Mouse (Mus musculus) stomach, postnatal 0 days (tissue): ENCODE measurements at regions not wholly inside any gene's neighbourhood (a gene's known extent, or its start where the extent isn't known, plus 50 kb on each side); places are given as distances from the start of the nearest gene placed in this dataset.

ENCODE experiments used
- CTCF ChIP-seq: IDR thresholded peaks from 2 replicates; pipeline ENCODE4 v1.5.1; 2016; ENCODE audit warnings: antibody characterized with exemption, low read depth, mild to moderate bottlenecking, moderate library complexity
- EP300 ChIP-seq: optimal IDR thresholded peaks from 2 replicates; pipeline ENCODE3; 2016; ENCODE audit warnings: antibody characterized with exemption

DNA sequence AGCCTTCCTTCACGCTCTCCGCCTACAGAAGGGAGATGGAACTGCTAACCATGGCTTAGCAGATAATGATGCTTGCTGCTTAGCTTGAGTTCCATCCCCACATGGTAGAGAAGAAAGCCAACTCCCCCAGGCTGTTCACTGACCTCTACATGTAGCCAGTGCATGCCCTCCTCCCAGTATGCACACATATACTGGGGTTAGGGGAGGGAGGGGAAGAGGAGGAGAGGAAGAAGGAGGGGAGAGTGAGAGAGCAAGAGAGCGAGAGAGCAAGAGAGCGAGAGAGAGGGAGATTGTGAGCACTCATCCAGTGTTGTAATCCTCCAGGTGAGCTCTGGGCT lies 79.3 kb upstream of the Actrt2 start:
- TF ChIP-seq CTCF (no peak), EP300 (no peak)
